Mouse (Mus musculus) cerebellum, adult 2 months (tissue): ENCODE data around the gene Bbs10.

Source experiments
- CTCF ChIP-seq: fragments of 200-500 bp; IDR thresholded peaks from 2 replicates; pipeline ENCODE4 v1.5.1; 2011; ENCODE audit warnings: low read depth, mild to moderate bottlenecking, control low read depth, low read length, moderate library complexity, borderline replicate concordance; ENCODE audit not compliant: insufficient read depth
- POLR2A ChIP-seq: fragments of 200-500 bp; IDR thresholded peaks from 2 replicates; pipeline ENCODE4 v1.6.1; 2011; ENCODE audit warnings: low read length, control low read depth, borderline replicate concordance; ENCODE audit not compliant: insufficient read depth

GRCm38 (mm10) chr10:111272905-111273304 lies 25.6 kb upstream of the Bbs10 start:
- TF ChIP-seq POLR2A = no peak
- no peak for TF ChIP-seq CTCF
